Mouse (Mus musculus) cerebellum, adult 11 months (tissue): ENCODE data around the gene Il18r1.

Experiments used
- DNase-seq: peaks from one replicate; pipeline ENCODE4 v3.0.0; 2022

The Il18r1 gene

DNA sequence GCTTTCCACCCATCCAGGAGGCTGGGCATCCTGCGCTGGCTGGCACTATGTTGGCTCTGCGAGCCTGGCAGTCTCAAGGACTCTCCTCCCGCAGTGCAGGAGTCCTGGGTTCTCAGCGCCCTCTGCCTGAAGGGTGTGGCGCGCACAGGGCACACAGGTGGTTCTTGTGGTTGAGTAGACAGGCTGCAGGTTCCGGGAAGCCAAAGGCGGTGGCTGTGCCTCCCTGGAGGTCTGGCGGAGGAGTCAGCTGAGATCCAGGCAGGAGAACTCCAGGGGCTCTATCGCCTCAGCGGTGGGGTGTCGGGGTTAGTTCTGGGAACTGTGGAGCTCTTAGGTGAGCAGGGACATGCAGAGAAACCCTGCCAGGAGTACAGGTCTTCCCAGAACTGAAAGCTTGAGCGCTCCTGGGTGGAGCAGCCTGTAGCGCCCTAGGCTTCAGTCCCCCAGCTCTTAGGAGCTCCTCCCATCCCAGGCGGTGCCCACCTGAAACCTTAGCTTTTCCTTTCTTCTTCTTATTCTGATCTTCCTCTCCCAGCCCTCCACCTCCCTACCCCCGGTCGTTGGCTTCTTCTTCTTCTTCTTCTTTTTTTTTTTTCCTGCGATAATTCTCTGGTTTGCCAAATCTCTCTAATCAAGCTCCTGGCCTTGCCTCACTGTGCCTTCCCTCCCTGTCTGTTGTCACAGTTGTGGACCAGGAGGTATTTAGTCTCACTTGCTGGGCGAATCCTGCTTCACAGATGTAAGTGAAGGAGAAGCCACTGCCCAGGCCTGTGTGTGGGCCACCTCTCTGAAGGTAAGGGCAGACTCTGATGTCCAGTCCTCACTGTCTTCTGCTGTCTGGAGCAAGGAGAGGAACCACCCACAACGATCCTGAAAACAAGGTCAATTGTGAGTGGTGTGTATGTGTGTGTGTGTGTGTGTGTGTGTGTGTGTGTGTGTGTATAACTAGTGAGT is at the start of gene Il18r1:
Gene Il18r1, plus strand, starts transcription at position 76 of the 954 bp plus-strand sequence.
- DNase-seq, result no peak

DNA sequence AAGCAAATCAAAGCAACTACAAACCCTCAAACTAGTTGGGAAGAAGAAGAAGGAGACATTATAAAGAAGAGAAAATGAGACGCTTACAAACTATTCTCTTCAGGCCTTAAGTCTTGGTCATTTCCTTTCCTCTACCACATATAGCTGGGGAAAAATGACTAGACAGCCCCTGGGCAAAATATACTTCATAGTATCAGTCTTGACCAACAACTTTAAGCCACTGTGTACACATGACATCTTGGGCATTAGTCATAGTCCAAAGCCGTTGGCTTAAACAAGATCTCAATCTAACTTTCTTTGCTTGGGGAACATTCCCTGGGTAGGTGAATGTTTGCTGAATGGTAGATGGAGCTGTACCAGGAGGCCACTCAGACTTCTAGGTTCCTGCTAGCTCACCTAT is 48.3 kb upstream of the Il18r1 start:
- DNase-seq, result no peak

DNA sequence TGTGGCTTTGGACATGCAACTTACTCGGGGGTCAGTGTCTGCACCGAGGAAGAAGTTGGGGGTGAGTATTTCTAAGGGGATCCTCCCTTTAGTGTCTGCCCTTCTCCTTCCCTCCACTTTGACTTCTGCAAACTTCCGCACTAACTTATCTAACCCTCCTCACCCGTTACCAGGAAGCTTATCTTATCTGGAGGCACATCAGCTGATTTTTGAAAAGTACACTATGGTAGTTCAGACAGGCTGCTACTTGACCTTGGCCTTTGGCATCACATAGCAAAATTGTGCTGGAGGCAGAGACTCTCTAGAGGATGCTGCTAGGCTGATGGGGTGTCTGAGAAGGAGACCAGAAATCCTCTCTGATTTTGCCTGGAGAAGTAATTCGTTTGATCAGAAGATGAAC is 46.8 kb upstream of the Il18r1 start:
- no peak for DNase-seq

GRCm38 (mm10) chr1:40423892-40424291 is 41.5 kb upstream of the Il18r1 start:
- no peak for DNase-seq

DNA sequence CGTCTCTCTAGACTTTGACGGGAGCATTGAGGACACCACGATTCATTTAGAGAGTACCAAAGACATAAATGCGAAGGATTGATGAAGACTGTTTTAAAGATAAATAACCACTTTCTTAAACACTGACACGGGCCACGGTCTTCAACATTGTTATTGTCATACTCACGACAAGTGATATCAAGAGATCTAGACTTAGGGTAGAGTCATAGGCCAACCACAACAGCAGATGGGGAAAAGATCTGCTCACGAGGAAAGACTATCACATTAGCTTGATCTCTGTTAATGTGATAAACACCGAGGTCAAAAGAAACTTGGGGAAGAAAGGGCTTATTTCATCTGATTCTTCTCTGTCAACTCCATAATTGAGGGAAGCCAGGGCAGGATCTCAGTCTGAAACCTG is 38.1 kb upstream of the Il18r1 start:
- DNase-seq, result no peak

DNA sequence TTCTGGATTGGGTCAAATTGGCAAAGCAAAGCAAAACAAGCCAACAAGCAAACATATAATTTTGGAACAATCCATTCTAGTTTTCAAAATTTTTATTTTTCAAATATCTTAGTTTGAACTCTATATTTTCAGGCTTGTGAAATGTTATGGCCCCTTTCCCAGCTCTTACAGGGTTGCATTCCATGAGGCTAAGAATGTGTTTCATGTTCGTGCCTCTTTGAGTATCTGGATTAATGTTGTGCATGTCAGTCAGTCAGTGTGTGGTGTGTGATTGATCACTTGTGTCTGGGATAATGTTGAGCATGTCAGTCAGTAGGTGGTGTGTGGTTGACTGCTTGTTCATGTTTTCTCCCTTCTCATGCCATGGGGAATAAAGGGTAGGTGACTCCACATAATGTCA is 37.5 kb upstream of the Il18r1 start:
- no peak for DNase-seq

DNA sequence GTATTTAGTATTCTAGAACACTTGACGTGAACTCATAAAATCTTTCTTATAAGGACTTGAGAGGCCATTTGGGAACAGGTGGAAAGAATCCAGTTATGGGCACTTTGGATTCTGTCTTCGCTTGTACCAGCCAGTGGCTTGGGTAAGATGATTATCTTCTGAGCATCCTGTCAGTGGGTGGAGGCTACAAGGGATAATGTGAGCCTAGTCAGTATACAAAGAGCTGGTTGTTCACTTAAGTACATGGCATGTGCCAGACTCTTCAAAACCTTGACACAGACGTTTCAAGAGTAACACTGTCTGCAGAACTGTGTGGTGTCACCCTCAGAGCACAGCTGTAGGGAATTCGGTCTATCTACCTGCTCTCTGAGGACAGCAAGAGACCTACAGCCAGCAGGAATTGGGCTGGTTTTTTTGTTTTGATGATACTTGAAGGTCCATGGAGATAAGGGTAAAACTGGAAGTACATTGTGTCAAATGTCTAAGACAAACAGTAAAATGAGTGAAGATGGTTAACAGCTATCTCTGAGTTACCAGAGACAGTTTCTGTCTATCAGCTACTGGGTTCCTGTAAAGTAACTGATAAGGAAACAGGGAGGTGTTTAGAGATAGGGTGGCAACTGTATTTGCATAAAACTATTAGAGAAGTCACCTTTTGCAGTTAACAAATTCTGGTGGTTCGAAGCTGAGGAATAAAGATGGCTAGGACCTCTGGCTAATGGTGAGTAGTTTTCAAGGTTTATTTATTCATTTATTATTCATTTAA is 36.3 kb upstream of the Il18r1 start, which contains the start of gene Il1rl1:
Gene Il1rl1, plus strand, starts transcription at position 661 of the 766 bp plus-strand sequence.
- no peak for DNase-seq

GRCm38 (mm10) chr1:40430143-40430834 is 35.1 kb upstream of the Il18r1 start:
- no peak for DNase-seq

GRCm38 (mm10) chr1:40432169-40432568 is 33.2 kb upstream of the Il18r1 start:
- no peak for DNase-seq

GRCm38 (mm10) chr1:40435936-40436335 is 29.4 kb upstream of the Il18r1 start:
- DNase-seq, result no peak

GRCm38 (mm10) chr1:40437340-40437739 is 28.0 kb upstream of the Il18r1 start:
- DNase-seq, result no peak

DNA sequence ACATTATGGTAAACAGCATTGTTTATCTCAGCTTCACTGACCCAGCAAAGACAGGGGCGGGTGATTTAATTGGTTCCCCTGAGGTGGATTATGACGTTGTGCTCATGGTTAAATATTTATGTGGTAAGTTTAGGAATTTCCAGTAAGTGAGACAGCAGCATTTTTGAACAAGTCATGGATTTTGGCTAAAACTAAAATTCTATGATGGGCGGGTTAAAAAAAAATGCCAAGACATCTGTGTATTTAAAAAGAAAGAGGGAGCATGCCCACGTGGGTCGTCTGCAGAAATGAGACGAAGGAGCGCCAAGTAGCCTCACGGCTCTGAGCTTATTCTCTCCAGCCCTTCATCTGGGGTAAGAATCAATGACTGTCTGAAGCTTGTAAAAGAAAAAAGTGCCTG is 25.8 kb upstream of the Il18r1 start:
- no peak for DNase-seq

DNA sequence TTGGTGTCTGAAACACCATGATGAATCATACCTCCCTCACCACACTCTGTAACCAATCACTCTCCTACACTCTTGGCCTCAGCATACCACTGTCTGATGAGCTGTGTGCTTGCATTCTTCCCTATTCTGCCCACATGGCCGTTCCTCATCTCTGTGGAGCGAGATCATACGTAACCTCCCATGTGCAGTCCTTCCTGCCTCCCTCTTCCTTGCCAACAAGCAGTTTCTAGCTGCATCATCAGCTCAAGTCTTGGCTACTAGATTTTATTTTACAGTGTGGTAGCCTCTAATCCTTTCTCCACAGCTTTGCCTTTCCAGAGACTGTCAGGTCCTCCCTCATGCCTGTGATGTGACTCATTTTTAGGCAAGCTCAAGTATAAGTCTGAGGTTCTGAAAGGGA is 20.6 kb upstream of the Il18r1 start:
- DNase-seq, result no peak

- no peak for DNase-seq
These were observed 2.0 kb downstream of the Il18r1 start for GRCm38 (mm10) chr1:40467306-40467705.

DNA sequence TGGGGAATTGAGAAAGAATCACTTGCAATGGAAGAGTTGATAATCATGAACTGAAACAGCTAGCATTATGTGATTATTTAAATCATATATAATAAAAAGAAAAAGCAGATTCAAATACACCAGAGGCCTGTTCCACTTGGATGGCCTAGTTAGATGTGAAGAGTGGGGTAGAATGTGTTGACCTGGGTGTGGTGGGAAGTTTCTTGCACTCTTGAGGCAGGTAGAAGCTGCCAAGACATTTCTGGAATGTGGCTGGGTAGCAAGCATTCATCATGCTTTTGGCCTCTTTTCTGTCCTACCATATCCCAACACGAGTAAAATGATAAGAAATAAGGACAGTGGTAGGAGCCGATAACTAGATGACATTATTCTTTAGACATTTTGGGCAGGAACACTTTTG is 3.5 kb downstream of the Il18r1 start:
- DNase-seq, result no peak

GRCm38 (mm10) chr1:40469900-40470299 is 4.5 kb downstream of the Il18r1 start:
- no peak for DNase-seq

DNA sequence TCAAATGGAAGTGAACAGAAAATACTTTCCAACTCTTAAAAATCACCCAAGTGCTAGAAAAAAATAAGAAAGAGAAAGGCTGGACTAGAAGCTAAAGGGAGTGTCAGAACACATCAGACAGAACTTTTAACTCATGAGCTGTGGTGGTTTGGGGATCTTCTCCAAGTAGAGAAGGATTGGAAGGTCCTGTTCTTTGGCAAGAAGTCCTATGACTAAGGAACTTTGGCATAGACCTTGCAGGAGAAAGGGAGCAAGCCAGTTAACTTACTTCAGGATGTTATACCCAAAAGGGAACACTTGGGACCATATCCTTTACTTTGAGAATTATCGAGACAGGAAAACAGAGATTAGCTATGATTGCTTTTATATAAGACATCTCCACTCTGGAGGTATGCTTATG is 7.0 kb downstream of the Il18r1 start:
- no peak for DNase-seq

DNA sequence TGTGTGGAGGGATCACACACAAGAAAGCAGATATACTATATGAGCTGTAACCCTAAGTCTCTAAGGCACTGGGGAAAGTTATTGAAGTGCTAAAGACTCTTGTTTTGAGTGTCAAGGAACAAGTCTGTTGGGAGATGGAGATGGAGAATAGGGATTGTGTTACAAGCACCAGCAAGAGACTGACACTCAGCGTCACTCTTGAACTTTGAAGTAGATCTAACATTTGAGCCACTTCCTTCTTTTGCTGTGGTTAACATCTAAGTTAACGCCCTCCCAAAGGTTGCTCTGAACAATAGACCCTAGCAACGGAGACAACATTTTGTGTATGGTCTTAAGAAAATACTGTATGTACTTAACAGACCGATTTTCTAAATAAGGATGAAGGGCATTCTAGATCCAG is 8.3 kb downstream of the Il18r1 start:
- no peak for DNase-seq

DNA sequence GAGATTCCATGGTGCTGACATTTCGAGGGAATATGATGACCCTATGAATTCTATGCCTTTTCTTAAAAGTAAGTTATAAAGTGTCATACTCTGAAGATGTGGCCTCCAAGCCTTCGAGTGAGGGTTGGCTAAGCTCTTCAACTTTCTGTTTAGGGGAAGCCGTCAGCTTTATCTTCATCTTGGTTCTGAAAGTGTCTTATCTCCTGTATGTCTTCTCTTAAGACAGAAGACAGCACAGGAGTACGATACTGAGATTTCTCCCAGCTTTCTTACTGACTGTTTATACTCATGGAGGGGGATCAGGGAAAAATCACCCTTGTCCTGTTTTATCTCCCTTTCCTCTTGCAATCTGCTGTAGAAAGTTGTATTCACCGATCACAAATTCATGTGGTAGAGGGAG is 9.0 kb downstream of the Il18r1 start:
- no peak for DNase-seq

- no peak for DNase-seq
These were observed 10.3 kb downstream of the Il18r1 start for GRCm38 (mm10) chr1:40475697-40476096.

DNA sequence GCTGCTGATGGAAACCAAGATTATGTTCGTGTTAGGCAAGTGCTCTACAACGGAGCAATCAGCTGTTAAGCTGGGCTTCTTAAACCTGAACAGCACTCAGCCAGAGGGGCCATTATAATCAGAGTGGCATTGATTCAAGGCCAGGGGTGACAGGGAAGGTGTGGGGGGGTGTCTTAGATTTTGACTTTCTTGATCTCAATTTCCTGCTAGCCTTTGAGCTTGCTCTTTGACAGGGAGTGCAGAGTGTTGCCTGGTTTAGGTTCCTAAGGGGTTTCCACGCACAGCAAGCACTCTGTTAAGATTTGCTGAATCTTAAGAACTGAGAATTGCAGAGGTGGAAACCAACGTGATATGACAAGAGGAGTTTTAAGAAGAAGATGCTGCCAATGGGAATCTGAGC is 11.4 kb downstream of the Il18r1 start:
- no peak for DNase-seq

DNA sequence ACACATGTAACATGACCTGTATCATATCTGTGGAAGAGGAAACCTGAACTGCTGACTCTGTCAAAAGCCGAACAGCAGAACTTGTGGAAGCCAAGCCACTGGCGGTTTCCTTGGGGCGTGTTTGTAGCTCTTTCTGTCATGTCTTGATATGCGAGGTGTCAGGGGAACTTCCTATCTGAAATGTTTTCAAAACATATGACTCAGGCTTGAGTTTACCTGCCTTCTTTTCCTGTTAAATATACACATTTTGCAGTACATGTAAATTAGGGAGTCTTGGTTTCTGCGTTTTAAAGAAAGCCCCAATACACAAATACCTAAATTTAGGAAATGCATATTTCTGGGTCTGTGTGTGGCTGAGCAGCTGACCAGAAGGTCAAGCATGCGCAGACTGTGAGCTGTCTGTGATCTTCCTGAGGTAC is 14.2 kb downstream of the Il18r1 start:
- DNase-seq, result no peak

DNA sequence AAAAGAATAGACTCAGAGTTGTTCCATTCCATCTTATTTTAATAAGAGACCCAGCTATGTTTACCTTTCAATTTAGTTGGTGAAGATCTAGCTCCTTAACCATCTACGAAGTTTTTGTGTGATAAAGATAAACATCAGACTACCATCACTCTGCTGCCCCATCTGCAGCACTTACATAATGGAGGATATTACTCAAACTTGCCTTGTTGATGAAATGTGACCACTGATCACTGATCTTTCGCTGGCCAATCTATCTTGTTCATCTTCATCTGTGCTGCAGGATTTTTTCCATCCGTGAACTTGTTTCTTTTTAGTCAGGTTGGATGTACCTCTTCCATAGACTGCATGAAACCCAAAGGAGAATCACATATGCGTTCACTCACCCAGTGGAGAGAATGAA is 29.2 kb downstream of the Il18r1 start:
- DNase-seq, result no peak
